Mouse (Mus musculus) embryonic facial prominence, embryonic 11.5 days (tissue): ENCODE results near the gene Rnpep. TPM values are rescaled to one million over a fixed set of nuclear protein-coding genes. Genes with fewer than 3 reads are reported as not detected.

ENCODE experiments used
- ATAC-seq: fragments of 200-750 bp; cut with Nextera tagmentation; replicated peaks from 2 replicates; pipeline ENCODE4 v1.8.0; 2017; ENCODE audit warnings: low read depth; ENCODE audit not compliant: insufficient number of reproducible peaks, low FRiP score, low TSS enrichment
- DNase-seq: peaks from one replicate; pipeline ENCODE4 v3.0.0-alpha.2; 2015; ENCODE audit warnings: low spot score
- H3K27ac ChIP-seq: fragments of 300-500 bp; sonication (generic); replicated peaks from 2 replicates; pipeline ENCODE4 v1.5.1; 2014; ENCODE audit warnings: mild to moderate bottlenecking, low read depth, low read length, control low read depth
- H3K27me3 ChIP-seq: fragments of 300-500 bp; sonication (generic); 2 replicates; pipeline ENCODE4 v1.6.1; 2014; ENCODE audit warnings: mild to moderate bottlenecking, low read length, moderate library complexity, mixed read lengths; ENCODE audit not compliant: control insufficient read depth, insufficient read depth
- H3K36me3 ChIP-seq: fragments of 300-500 bp; sonication (generic); replicated peaks from 2 replicates; pipeline ENCODE4 v1.6.1; 2014; ENCODE audit warnings: low read depth, mild to moderate bottlenecking, low read length, moderate library complexity, mixed read lengths; ENCODE audit not compliant: control insufficient read depth, insufficient read depth
- H3K4me1 ChIP-seq: fragments of 300-500 bp; sonication (generic); 2 replicates; pipeline ENCODE4 v1.6.1; 2014; ENCODE audit warnings: low read length, mixed read lengths; ENCODE audit not compliant: control insufficient read depth, insufficient read depth
- H3K4me2 ChIP-seq: fragments of 300-500 bp; sonication (generic); 2 replicates; pipeline ENCODE4 v1.6.1; 2014; ENCODE audit warnings: low read depth, mild to moderate bottlenecking, control low read depth, low read length, moderate library complexity
- H3K4me3 ChIP-seq: fragments of 300-500 bp; sonication (generic); 2 replicates; pipeline ENCODE4 v1.5.1; 2014; ENCODE audit warnings: low read depth, low read length, control low read depth
- H3K9ac ChIP-seq: fragments of 300-500 bp; sonication (generic); replicated peaks from 2 replicates; pipeline ENCODE4 v1.6.1; 2014; ENCODE audit warnings: mild to moderate bottlenecking, control low read depth, low read length
- H3K9me3 ChIP-seq: fragments of 300-500 bp; sonication (generic); replicated peaks from 2 replicates; pipeline ENCODE4 v1.6.1; 2016; ENCODE audit warnings: mild to moderate bottlenecking, low read length, inconsistent platforms, mixed read lengths; ENCODE audit not compliant: control insufficient read depth
- WGBS: fragments of 180-500 bp; shearing (Covaris S2); extraction: QIAGEN DNeasy Blood & Tissue Kit; methylation state at CpG from one replicate; pipeline ENCODE4 v1.1.7; 2014; 5-methylcytosine and 5-hydroxymethylcytosine counted together
- polyA plus RNA-seq: library from polyadenylated mRNA; unstranded; fragments of >200 nt; fragmentation: Nextera tagmentation; extraction: Ambion mirVana; gene quantifications from 2 replicates; pipeline ENCODE4 v1.2.1, GENCODE M21; 2014

Gene Rnpep
- polyA plus RNA-seq, 1 experiment from 2014 or later, result 94.1 TPM

DNA sequence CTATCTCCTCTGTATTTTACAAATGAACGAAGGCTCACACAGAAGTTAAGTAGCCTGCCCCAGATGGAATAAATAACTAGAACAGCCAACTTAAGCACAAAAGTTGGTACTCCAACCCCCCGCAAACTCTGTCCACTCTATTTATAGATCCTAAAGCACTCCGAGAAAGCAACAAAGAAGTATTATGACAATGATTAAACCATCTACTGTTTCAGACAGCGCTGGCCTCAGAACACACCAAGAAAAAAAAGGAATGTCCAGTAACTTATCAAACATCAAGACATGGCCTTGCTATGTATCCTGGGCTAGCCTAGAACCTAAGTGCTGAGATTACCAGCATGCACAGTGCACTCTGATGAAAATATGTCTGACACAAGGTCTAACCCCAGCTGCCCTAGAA is 28.3 kb upstream of the Rnpep start:
- ATAC-seq (no peak), DNase-seq (no peak)
- Histone ChIP-seq H3K4me2 (peak overlapping the region; percentile 61), H3K36me3 (no peaks in the 10 kb centered on the region; the same call in 1 of the 2 replicates), H3K27ac (no peak overlapping the region), H3K9ac (no peak overlapping the region), H3K9me3 (no peaks in the 10 kb centered on the region), H3K4me3 (peak overlapping the region; percentile 83), H3K27me3 (no peaks in the 10 kb centered on the region), H3K4me1 (peaks cover 3% of the 10 kb centered on the region; the same call in 1 of the 2 replicates)
- whole genome bisulfite sequencing, result 87% methylated on average over 4 of the region's 4 CpGs

DNA sequence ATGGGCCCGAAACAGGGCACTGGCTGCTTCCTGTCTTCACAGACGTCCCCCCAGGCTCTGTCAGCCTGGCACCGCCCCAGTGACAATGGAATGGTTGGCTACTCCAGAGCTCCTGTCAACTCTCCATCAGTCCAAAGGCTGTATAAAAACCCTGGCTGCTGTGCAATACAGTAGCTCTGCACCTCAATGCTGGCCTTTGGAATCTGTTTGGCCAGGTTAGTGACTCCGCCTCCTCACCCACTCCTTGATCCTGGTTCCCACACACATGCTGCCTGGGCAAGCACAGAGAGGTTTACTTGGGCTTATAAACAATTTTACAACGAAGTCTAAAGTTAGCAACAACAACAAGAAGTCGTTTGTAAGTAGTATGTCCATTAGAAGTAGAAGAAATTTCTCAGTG is 27.5 kb upstream of the Rnpep start:
- ATAC-seq, result no peak
- Histone ChIP-seq H3K27ac (no peak overlapping the region), H3K9me3 (no peaks in the 10 kb centered on the region), H3K36me3 (no peaks in the 10 kb centered on the region; the same call in 1 of the 2 replicates), H3K4me3 (no peak overlapping the region), H3K27me3 (no peaks in the 10 kb centered on the region), H3K9ac (no peak overlapping the region), H3K4me1 (peaks cover 3% of the 10 kb centered on the region; the same call in 1 of the 2 replicates), H3K4me2 (no peak overlapping the region)
- 70% methylated on average over 6 of the region's 6 CpGs for WGBS
- no peak for DNase-seq

DNA sequence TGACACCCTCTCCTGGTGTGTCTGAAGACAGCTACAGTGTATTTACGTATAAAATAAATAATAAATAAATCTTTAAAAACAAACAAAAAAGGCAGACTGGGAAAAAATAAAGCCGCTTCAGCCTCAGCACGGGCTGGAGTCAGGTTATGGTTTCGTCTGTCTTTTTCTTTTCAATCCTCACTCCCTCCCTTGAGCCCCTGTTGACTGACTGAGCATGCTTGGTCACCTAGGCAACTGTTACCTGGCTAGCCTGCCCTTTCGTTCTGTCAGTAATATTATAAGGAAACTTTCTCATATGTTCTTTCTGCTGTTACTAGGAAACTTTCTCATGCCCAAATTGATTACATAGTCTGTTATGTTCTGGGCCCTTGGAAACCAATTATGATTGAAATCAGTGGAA is 7.0 kb upstream of the Rnpep start:
- H3K4me1 ChIP-seq, result no peaks in the 10 kb centered on the region
- H3K9ac ChIP-seq, result no peak overlapping the region
- no peak overlapping the region for H3K4me2 ChIP-seq
- no peak for DNase-seq
- no peak for ATAC-seq
- H3K36me3 ChIP-seq, result no peaks in the 10 kb centered on the region; the same call in 1 of the 2 replicates
- H3K27ac ChIP-seq, result no peak overlapping the region
- no peaks in the 10 kb centered on the region for H3K9me3 ChIP-seq
- H3K27me3 ChIP-seq, result no peaks in the 10 kb centered on the region
- 85% methylated on average over 5 of the region's 5 CpGs for WGBS
- H3K4me3 ChIP-seq, result no peak overlapping the region

DNA sequence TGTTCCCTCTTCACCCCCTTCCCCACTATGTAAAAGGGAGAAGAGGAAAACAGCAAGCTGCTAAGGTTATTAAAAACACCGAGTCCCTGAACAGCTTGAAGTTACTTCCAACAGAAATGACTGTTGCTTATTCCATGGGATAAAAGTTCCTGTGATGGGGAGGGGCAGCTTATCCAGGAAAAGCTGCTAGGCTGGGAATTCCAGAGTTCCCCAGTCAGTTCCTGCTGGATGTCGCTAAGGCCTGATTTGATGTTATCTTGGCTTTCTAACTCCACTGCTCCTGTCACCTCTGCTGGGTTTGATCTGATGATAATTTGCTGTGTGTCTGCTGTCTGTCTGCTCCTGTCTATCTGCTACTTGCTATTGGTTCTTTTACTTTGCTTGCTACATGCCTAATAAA is 2.4 kb upstream of the Rnpep start:
- H3K4me2 ChIP-seq, result no peak overlapping the region
- H3K4me1 ChIP-seq, result no peaks in the 10 kb centered on the region
- H3K27ac ChIP-seq, result no peak overlapping the region
- no peaks in the 10 kb centered on the region for H3K27me3 ChIP-seq
- 68% methylated on average over 2 of the region's 2 CpGs for WGBS
- no peak overlapping the region for H3K9ac ChIP-seq
- ATAC-seq (no peak), DNase-seq (no peak)
- H3K9me3 ChIP-seq, result no peaks in the 10 kb centered on the region
- H3K4me3 ChIP-seq, result no peak overlapping the region
- H3K36me3 ChIP-seq, result no peaks in the 10 kb centered on the region

- DNase-seq, result no peak
- Histone ChIP-seq H3K4me3 (peak overlapping the region; percentile 76), H3K27ac (peak overlapping the region; percentile 69), H3K9ac (peak overlapping the region; percentile 93), H3K4me2 (peak overlapping the region; percentile 87), H3K27me3 (no peaks in the 10 kb centered on the region), H3K9me3 (no peaks in the 10 kb centered on the region), H3K4me1 (no peaks in the 10 kb centered on the region), H3K36me3 (no peaks in the 10 kb centered on the region)
- ATAC-seq, result peak; percentile 83
- WGBS, result under 1% methylated on average over 48 of the region's 48 CpGs
These were observed 528 bp downstream of the Rnpep start for GRCm38 (mm10) chr1:135283287-135283825.

DNA sequence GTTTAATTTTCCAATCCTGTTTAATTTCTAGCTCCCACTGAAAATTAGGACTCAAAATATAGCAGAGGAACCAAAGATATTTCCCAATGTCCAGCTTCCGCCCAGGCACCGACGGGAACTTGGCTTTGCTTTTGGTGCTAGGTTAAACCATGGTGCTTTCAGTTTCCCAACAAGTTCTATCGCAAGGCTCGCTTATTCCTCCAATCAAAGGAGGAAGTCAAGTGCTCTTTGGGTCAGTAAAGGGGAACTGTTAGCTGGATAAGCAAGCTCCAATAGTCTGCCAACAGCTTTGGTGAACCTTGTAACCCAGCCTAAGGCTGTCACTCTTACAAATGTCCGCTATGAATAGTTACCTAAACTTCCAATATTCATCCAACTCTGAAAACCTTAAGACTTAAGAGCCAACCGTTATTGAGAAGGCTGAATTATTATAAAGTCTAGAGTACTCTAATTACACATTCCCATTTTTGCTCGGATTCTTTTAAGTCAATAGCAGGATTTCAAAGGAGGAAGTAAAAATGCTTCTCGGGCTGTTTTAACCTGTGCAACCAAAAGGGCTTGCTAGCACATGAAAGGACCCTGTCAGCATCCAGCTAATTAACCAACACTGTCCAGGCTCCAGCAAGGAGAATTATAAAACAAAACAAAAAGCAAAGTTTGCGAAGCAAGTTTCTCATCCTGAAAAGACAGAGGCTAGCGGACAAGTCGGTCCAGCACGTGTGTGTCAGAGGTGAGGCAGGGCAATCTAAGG is 1.2 kb downstream of the Rnpep start:
- H3K4me1 ChIP-seq, result no peaks in the 10 kb centered on the region
- H3K9ac ChIP-seq, result peak overlapping the region; percentile 93
- H3K36me3 ChIP-seq, result no peaks in the 10 kb centered on the region
- 42% methylated on average over 13 of the region's 13 CpGs for WGBS
- ATAC-seq (no peak), DNase-seq (peak; percentile 47)
- no peaks in the 10 kb centered on the region for H3K27me3 ChIP-seq
- H3K27ac ChIP-seq, result no peak overlapping the region; the same call in 1 of the 2 replicates
- peak overlapping the region; percentile 87 for H3K4me2 ChIP-seq
- no peaks in the 10 kb centered on the region for H3K9me3 ChIP-seq
- peak overlapping the region; percentile 76 for H3K4me3 ChIP-seq

DNA sequence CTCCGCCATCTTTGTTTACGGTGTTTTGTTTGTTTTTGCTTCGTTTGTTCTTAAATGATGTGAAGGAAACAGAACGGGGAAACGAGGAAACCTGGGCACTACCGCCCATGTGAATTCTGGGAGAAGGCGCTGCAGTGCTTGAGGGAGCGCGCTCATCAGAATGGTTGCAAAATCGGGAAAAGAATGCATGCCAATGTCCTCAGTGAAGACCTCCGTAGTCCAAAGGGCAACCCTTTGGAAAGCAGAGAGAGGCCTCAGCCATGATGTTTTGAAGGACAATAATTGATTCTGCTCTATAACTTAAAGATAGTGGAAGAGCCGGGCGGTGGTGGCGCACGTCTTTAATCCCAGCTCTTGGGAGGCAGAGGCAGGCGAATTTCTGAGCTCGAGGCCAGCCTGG is 2.0 kb downstream of the Rnpep start:
- WGBS, result 96% methylated on average over 17 of the region's 17 CpGs
- no peak overlapping the region for H3K4me3 ChIP-seq

GRCm38 (mm10) chr1:135280646-135281045 is 3.2 kb downstream of the Rnpep start:
- no peak overlapping the region for H3K27ac ChIP-seq
- no peak overlapping the region for H3K9ac ChIP-seq
- H3K27me3 ChIP-seq, result no peaks in the 10 kb centered on the region
- H3K4me3 ChIP-seq, result no peak overlapping the region
- H3K4me1 ChIP-seq, result no peaks in the 10 kb centered on the region
- H3K9me3 ChIP-seq, result no peaks in the 10 kb centered on the region
- H3K36me3 ChIP-seq, result no peaks in the 10 kb centered on the region; the same call in 1 of the 2 replicates
- DNase-seq (no peak), ATAC-seq (no peak)
- WGBS, result 91% methylated on average over 9 of the region's 9 CpGs
- H3K4me2 ChIP-seq, result no peak overlapping the region

More for the DNA sequence above, 2.0 kb downstream of the Rnpep start:
- Histone ChIP-seq H3K9me3 (no peaks in the 10 kb centered on the region), H3K27ac (no peak overlapping the region), H3K9ac (no peak overlapping the region), H3K4me2 (no peak overlapping the region), H3K27me3 (no peaks in the 10 kb centered on the region), H3K4me1 (no peaks in the 10 kb centered on the region), H3K36me3 (no peaks in the 10 kb centered on the region; the same call in 1 of the 2 replicates)
- no peak for ATAC-seq
- no peak for DNase-seq
